Mouse (Mus musculus): Measurements from ENCODE around the gene Dclk2.

- no peak for TF ChIP-seq CTCF (IDR thresholded peaks at IDR 0.05; ENCODE audit: control insufficient read depth, insufficient read depth, insufficient read length)
- no peak for TF ChIP-seq MAX (IDR thresholded peaks at IDR 0.05)
- TF ChIP-seq MYOG (IDR thresholded peaks at IDR 0.05; ENCODE audit: control insufficient read depth, extremely low read depth, insufficient read length) = no peak
- no peak for TF ChIP-seq USF1 (IDR thresholded peaks at IDR 0.05; ENCODE audit: low read depth)
- TF ChIP-seq FOSL1 (IDR thresholded peaks at IDR 0.05; ENCODE audit: insufficient read depth, low read length, poor library complexity, severe bottlenecking) = no peak
- TF ChIP-seq CEBPB (IDR thresholded peaks at IDR 0.05; ENCODE audit: low read depth) = no peak
Observed at GRCm38 (mm10) chr3:86915291-86915690, 5.4 kb downstream of the Dclk2 start.

All from C2C12 (cell line).